In the genomic region with DNA sequence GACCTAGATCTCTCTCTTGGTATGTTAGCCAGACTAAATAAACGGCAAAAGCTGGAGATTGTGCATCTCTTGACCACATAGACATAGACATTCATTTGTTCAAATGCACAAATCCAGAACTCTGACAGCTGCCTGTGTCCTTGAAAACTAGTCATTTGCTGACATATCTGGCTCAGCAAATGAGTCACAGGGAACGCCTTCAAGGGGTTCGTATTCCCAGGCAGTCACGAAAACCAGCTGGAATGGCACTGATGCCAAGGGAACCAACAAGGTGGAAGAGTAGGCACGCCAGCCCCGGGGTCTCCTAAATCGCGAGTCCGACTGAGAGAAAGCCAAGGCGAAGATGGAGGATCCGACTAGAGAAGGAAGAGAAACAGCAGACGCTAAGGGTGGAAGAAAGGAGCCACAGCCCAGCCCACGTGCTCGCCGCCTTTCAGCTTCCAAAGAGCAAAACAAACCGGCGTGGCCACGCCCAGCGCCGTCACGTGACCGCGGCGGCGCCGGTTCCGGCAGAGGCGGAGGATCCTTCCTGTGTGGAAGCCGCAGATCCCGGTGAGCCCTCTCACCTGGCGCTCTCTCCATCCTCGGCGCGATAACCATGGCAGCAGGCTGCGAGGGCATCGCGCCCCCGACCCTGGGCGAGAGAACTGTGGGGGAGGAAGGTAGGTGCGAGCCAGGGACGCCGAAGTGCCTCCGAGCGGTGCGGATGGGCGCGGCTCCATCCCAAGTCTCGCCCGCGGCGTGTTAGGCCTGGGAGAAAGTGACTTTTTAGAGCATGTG, we compare ENCODE assay signal across 8 mouse cellular contexts. TPM values are rescaled to one million over a fixed set of nuclear protein-coding genes. Genes with fewer than 3 reads are reported as not detected.
DNase-seq lines count a peak whose midpoint lies in the region; ATAC-seq and TF ChIP-seq lines count a peak whose summit lies in the region.

A gene (plus strand): TSS at position 498 of the 780 bp plus-strand sequence.

- whole genome bisulfite sequencing in heart, embryonic 13.5 days = under 1% methylated on average over 51 of the region's 51 CpGs
- WGBS in liver, embryonic 11.5 days = under 1% methylated on average over 51 of the region's 51 CpGs

- no peaks in the 10 kb centered on the region for H3K27me3 ChIP-seq in heart, embryonic 13.5 days (replicated peaks)
- H3K27me3 ChIP-seq in liver, embryonic 11.5 days (replicated peaks; ENCODE audit: control insufficient read depth, insufficient read depth, low read length) = no peaks in the 10 kb centered on the region
- H3K27me3 ChIP-seq in myocyte (ENCODE audit: control insufficient read depth, insufficient read depth, insufficient read length) = no peaks in the 10 kb centered on the region

- peak; percentile 90 for TF ChIP-seq POLR2A in myocyte (IDR thresholded peaks at IDR 0.05; ENCODE audit: insufficient read length, low read depth)

- H3K9me3 ChIP-seq in heart, embryonic 13.5 days = no peaks in the 10 kb centered on the region
- H3K9me3 ChIP-seq in liver, embryonic 11.5 days (ENCODE audit: control insufficient read depth, low read length) = no peaks in the 10 kb centered on the region

- H3K9ac ChIP-seq in heart, embryonic 13.5 days = peak within 1 kb of the TSS; percentile 96
- peak within 1 kb of the TSS; percentile 80 for H3K9ac ChIP-seq in liver, embryonic 11.5 days (ENCODE audit: low read depth, low read length)

- H3ac ChIP-seq in myocyte (ENCODE audit: control insufficient read depth, insufficient read length) = peak within 1 kb of the TSS; percentile 75

- DNase-seq in kidney, postnatal 10 days = peak; percentile 95
- DNase-seq in liver, embryonic 11.5 days (ENCODE audit: low spot score) = peak; percentile 91
- DNase-seq in spleen, postnatal 4 days (ENCODE audit: low spot score in 2 of 2) = peak; percentile 92 to 96

- H3K4me2 ChIP-seq in heart, embryonic 13.5 days = peak within 1 kb of the TSS; percentile 89
- H3K4me2 ChIP-seq in liver, embryonic 11.5 days = peak within 1 kb of the TSS; percentile 96
- H3K4me2 ChIP-seq in myocyte (ENCODE audit: low read depth) = peak within 1 kb of the TSS; percentile 80

- H3K36me3 ChIP-seq in heart, embryonic 13.5 days = 0 out of 2 replicates have a peak, but pooled peaks cover 4% of the 10 kb centered on the region
- no peaks in the 10 kb centered on the region for H3K36me3 ChIP-seq in liver, embryonic 11.5 days (ENCODE audit: control insufficient read depth, insufficient read depth, low read length)
- H3K36me3 ChIP-seq in myocyte (ENCODE audit: control insufficient read depth, insufficient read depth) = no peaks in the 10 kb centered on the region

- H3K79me2 ChIP-seq in myocyte (ENCODE audit: control insufficient read depth, insufficient read depth) = peaks cover 14% of the 10 kb centered on the region

- peak; percentile 85 for ATAC-seq in CD4-positive, CD25-positive, alpha-beta regulatory T cell, adult 4 months
- peak; percentile 86 for ATAC-seq in erythroid progenitor cell, adult 5-6 weeks (replicated peaks; ENCODE audit: low FRiP score, poor library complexity, severe bottlenecking)
- peak; percentile 62 for ATAC-seq in heart, embryonic 13.5 days (ENCODE audit: extremely low read depth, insufficient number of reproducible peaks, low FRiP score, low TSS enrichment)
- peak; percentile 77 for ATAC-seq in liver, embryonic 11.5 days (replicated peaks; ENCODE audit: low FRiP score)

- peaks cover 3% of the 10 kb centered on the region for H3K4me1 ChIP-seq in brown adipose tissue, adult 24 weeks (ENCODE audit: control insufficient read depth, insufficient read depth, insufficient read length, low read length)
- H3K4me1 ChIP-seq in heart, embryonic 13.5 days = peaks cover 27% of the 10 kb centered on the region
- H3K4me1 ChIP-seq in liver, embryonic 11.5 days (replicated peaks; ENCODE audit: control insufficient read depth, insufficient read depth, low read length) = peaks cover 19% of the 10 kb centered on the region

- peak within 1 kb of the TSS; percentile 78 for H3K4me3 ChIP-seq in brown adipose tissue, adult 24 weeks (ENCODE audit: insufficient read depth, low read depth, low read length)
- peak within 1 kb of the TSS; percentile 81 for H3K4me3 ChIP-seq in heart, embryonic 13.5 days
- H3K4me3 ChIP-seq in liver, embryonic 11.5 days (ENCODE audit: low read depth, low read length) = peak within 1 kb of the TSS; percentile 86
- peak within 1 kb of the TSS; percentile 55 for H3K4me3 ChIP-seq in myocyte

- H3K27ac ChIP-seq in brown adipose tissue, adult 24 weeks (replicated peaks; ENCODE audit: low read depth, low read length) = peak within 1 kb of the TSS; percentile 48
- peak within 1 kb of the TSS; percentile 82 for H3K27ac ChIP-seq in heart, embryonic 13.5 days (replicated peaks)
- peak within 1 kb of the TSS; percentile 63 for H3K27ac ChIP-seq in liver, embryonic 11.5 days (ENCODE audit: low read depth, low read length)

TF ChIP-seq in myocyte, 11 proteins besides CTCF, POLR2A, EP300 and RAD21:
- TF ChIP-seq TCF3 (IDR thresholded peaks at IDR 0.05; ENCODE audit: insufficient read length, low read depth) (no peak), E2F4 (IDR thresholded peaks at IDR 0.05; ENCODE audit: insufficient read depth) (no peak), MYOD1 (IDR thresholded peaks at IDR 0.05; ENCODE audit: control insufficient read depth in 1 of 3, insufficient read length in 2 of 3, low read depth in 2 of 3) (peak in 1 of 3 experiments; percentile 24), SRF (IDR thresholded peaks at IDR 0.05; ENCODE audit: control insufficient read depth, insufficient read length, low read depth) (no peak), POLR2AphosphoS2 (IDR thresholded peaks at IDR 0.05; ENCODE audit: insufficient read length, low read depth) (peak; percentile 87), REST (IDR thresholded peaks at IDR 0.05; ENCODE audit: insufficient read depth, insufficient read length) (no peak), CEBPB (IDR thresholded peaks at IDR 0.05; ENCODE audit: insufficient read depth, poor library complexity, severe bottlenecking) (no peak), MYOG (IDR thresholded peaks at IDR 0.05; ENCODE audit: control insufficient read depth in 1 of 3, insufficient read depth in 1 of 3, insufficient read length in 2 of 3, low read depth in 2 of 3) (peak in 2 of 3 experiments; percentile 4 to 10), TCF12 (IDR thresholded peaks at IDR 0.05; ENCODE audit: insufficient read depth, poor library complexity, severe bottlenecking) (no peak), USF1 (IDR thresholded peaks at IDR 0.05; ENCODE audit: low read depth) (peak; percentile 97), MAX (IDR thresholded peaks at IDR 0.05; ENCODE audit: low read depth) (peak; percentile 81)
TF ChIP-seq in myocyte: peak in this region for 5.

RNA-seq across cellular contexts. Expression of the gene that starts here (rescaled TPM):
- 10 to 100 TPM; 35.1 to 36.3 TPM for polyA plus RNA-seq in CD4-positive, CD25-positive, alpha-beta regulatory T cell, adult 4 months (2017; shearing (Covaris generic))
- 1.5 and 3.1 TPM in 2 replicates for polyA plus RNA-seq in brown adipose tissue, adult 24 weeks (2012; ENCODE audit: insufficient read depth, insufficient read length, missing spikeins)
- 18.0 and 28.8 TPM in 2 replicates for total RNA-seq in erythroid progenitor cell, adult 5-6 weeks (2015; ENCODE audit: low replicate concordance)
- 12.9 and 24.9 TPM in 2 replicates for total RNA-seq in erythroid progenitor cell, adult 5-6 weeks (2017; ENCODE audit: low replicate concordance)
- 8.7 and 9.5 TPM in 2 replicates for polyA plus RNA-seq in heart, embryonic 13.5 days (2015; fragmentation: Nextera tagmentation; extraction: Ambion mirVana)
- 30.1 and 30.4 TPM in 2 replicates for polyA plus RNA-seq in liver, embryonic 11.5 days (2014; fragmentation: Nextera tagmentation; extraction: Ambion mirVana)
- polyA plus RNA-seq in myocyte (2012; fragmentation: generic; extraction: Trizol) = 6.3 TPM

Comparison
In these comparisons a context has a peak if more than half of its experiments do, and no peak if none do; other contexts are left out.
1. Peak in every context shown above with its lines: DNase-seq, ATAC-seq, H3K4me3 ChIP-seq and H3K27ac ChIP-seq.